ENCODE assay signal across 9 mouse cellular contexts in genomic region chr11:105180471-105181091, GRCm38 (mm10). TPM values are rescaled to one million over a fixed set of nuclear protein-coding genes. Genes with fewer than 3 reads are reported as not detected.
DNase-seq lines count a peak whose midpoint lies in the region; ATAC-seq lines count a peak whose summit lies in the region.
"Had no signal": no experiment of that assay in that cellular context is flagged by ENCODE, and none has a peak within 500 bp of the region (broad histone marks: within the 10 kb centered on the region; RNA-seq: fewer than 3 reads in every experiment).

No protein-coding gene starts in this region.

- H3K27me3 ChIP-seq in forebrain, embryonic 14.5 days (replicated peaks; ENCODE audit: control insufficient read depth, insufficient read depth, low read length): no peaks in the 10 kb centered on the region

- peak overlapping the region; percentile 94 for H3K4me3 ChIP-seq in forebrain, embryonic 14.5 days (ENCODE audit: low read depth, low read length)

- peak overlapping the region; percentile 81 for H3K4me2 ChIP-seq in forebrain, embryonic 14.5 days (ENCODE audit: low read length)

- peak; percentile 50; the same call in 1 of the 2 replicates for ATAC-seq in cerebellum, adult (ENCODE audit: insufficient number of reproducible peaks, low FRiP score, low TSS enrichment)
- peak; percentile 45 for ATAC-seq in forebrain, embryonic 14.5 days

- DNase-seq in MN1 (ENCODE audit: low spot score): peak; percentile 34
- DNase-seq in forebrain, embryonic 14.5 days (ENCODE audit: low spot score): peak; percentile 36
- DNase-seq in heart, postnatal 14 days: peak; percentile 41 to 45
- peak; percentile 8 to 23 for DNase-seq in layer of hippocampus, adult 8-10 months (ENCODE audit: low spot score in 2 of 2)
- DNase-seq in lung, postnatal 10 days: peak; percentile 45
- peak; percentile 27 for DNase-seq in ovary, postnatal 14 days (ENCODE audit: low spot score)
- peak; percentile 76 for DNase-seq in thymus, postnatal 4 days

- H3K4me1 ChIP-seq in forebrain, embryonic 14.5 days (ENCODE audit: control insufficient read depth, insufficient read depth, low read length): peaks cover 12% of the 10 kb centered on the region

- WGBS in forebrain, embryonic 14.5 days: under 1% methylated on average over 35 of the region's 35 CpGs

- intact Hi-C loops in heart, postnatal 14 days (cut with DNase I): loop anchor here (1.0 kb wide), 1 partner anchor 54 kb away; the partner anchor contains the start of gene Mettl2

- H3K9me3 ChIP-seq in forebrain, embryonic 14.5 days (replicated peaks; ENCODE audit: control insufficient read depth, low read length): no peaks in the 10 kb centered on the region

- H3K9ac ChIP-seq in forebrain, embryonic 14.5 days (ENCODE audit: low read length): peak overlapping the region; percentile 93

- H3K27ac ChIP-seq in forebrain, embryonic 14.5 days (ENCODE audit: low read depth, low read length): peak overlapping the region; percentile 93

- H3K36me3 ChIP-seq in forebrain, embryonic 14.5 days (ENCODE audit: control insufficient read depth, insufficient read depth, low read length): peaks cover 14% of the 10 kb centered on the region

RNA-seq across cellular contexts. Expression of gene Tlk2, which starts 2.0 kb away (rescaled TPM):
- 22.1 and 23.4 TPM in 2 replicates for polyA plus RNA-seq in forebrain, embryonic 14.5 days (2014; fragmentation: Nextera tagmentation; extraction: Ambion mirVana)
- total RNA-seq in heart, postnatal 14 days (2021): 10 to 100 TPM; 37.9 to 43.9 TPM
- 10 to 100 TPM; 48.1 to 53.5 (median 53.0) TPM for total RNA-seq in layer of hippocampus, adult 8-10 months (2022)

RNA-seq across cellular contexts. Expression of gene Gm10842, which starts 33.9 kb away (rescaled TPM):
- not detected in 2 replicates for polyA plus RNA-seq in forebrain, embryonic 14.5 days (2014; fragmentation: Nextera tagmentation; extraction: Ambion mirVana)
- total RNA-seq in heart, postnatal 14 days (2021): not detected
- total RNA-seq in layer of hippocampus, adult 8-10 months (2022): not detected
- total RNA-seq: hematopoietic stem cell, adult 5-6 weeks had no signal

RNA-seq across cellular contexts. Expression of gene Mettl2, which starts 54.4 kb away (rescaled TPM):
- 24.2 and 24.5 TPM in 2 replicates for polyA plus RNA-seq in forebrain, embryonic 14.5 days (2014; fragmentation: Nextera tagmentation; extraction: Ambion mirVana)
- 10 to 100 TPM in 1 of 2 experiments, 1 to 10 TPM in 1; 9.8 to 10.2 TPM for total RNA-seq in heart, postnatal 14 days (2021)
- 10 to 100 TPM; 15.5 to 19.5 (median 17.7) TPM for total RNA-seq in layer of hippocampus, adult 8-10 months (2022)

Comparison
In these comparisons a context has a peak if more than half of its experiments do, and no peak if none do; other contexts are left out.
1. Peak in every context shown above with its lines: DNase-seq, ATAC-seq, H3K4me3 ChIP-seq and H3K27ac ChIP-seq.
2. DNase-seq: peak in every context shown above with its lines; median percentile 76 in thymus, postnatal 4 days; 45 in lung, postnatal 10 days; 43 in heart, postnatal 14 days; 36 in forebrain, embryonic 14.5 days; 34 in MN1; 27 in ovary, postnatal 14 days; 16 in layer of hippocampus, adult 8-10 months.